Mouse (Mus musculus) heart, postnatal 4 days (tissue): ENCODE measurements around the gene Idh3g. TPM values are rescaled to one million over a fixed set of nuclear protein-coding genes. Genes with fewer than 3 reads are reported as not detected.

ENCODE experiments used
- DNase-seq: peaks from one replicate; pipeline ENCODE4 v3.0.0; 2021
- total RNA-seq, 2 experiments: library from RNA; stranded (reverse); gene quantifications; 2 replicates each; pipeline ENCODE4 v1.2.3; 2021

Gene Idh3g
- 100 to 1,000 TPM; 401 to 448 TPM for total RNA-seq

- peak; percentile 93 for DNase-seq
Measured at GRCm38 (mm10) chrX:73786364-73787224, at the start of gene Idh3g, which contains the start of gene Ssr4. Idh3g (minus strand) TSS chrX:73786897. Ssr4 (plus strand) TSS chrX:73787028.

DNA sequence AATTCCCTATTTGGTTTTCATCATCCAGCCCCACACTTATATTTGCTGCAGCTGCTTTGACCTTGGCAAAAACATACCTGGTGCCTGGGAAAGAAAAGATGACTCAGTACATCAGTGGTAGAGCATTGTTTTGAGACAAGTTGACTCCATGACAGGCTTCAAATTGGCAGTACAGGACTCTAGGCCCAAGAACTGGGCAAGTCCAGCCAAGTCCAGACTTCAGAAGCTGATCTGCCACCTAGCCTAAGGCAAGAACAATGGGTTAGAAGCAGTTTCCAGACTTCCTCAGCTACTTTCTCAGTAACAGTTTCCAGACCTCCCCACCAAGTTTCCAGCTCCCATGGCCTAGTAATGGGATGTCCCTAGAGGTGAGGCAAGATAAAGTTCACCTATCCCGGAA is 49.0 kb upstream of the Idh3g start:
- DNase-seq, result no peak

DNA sequence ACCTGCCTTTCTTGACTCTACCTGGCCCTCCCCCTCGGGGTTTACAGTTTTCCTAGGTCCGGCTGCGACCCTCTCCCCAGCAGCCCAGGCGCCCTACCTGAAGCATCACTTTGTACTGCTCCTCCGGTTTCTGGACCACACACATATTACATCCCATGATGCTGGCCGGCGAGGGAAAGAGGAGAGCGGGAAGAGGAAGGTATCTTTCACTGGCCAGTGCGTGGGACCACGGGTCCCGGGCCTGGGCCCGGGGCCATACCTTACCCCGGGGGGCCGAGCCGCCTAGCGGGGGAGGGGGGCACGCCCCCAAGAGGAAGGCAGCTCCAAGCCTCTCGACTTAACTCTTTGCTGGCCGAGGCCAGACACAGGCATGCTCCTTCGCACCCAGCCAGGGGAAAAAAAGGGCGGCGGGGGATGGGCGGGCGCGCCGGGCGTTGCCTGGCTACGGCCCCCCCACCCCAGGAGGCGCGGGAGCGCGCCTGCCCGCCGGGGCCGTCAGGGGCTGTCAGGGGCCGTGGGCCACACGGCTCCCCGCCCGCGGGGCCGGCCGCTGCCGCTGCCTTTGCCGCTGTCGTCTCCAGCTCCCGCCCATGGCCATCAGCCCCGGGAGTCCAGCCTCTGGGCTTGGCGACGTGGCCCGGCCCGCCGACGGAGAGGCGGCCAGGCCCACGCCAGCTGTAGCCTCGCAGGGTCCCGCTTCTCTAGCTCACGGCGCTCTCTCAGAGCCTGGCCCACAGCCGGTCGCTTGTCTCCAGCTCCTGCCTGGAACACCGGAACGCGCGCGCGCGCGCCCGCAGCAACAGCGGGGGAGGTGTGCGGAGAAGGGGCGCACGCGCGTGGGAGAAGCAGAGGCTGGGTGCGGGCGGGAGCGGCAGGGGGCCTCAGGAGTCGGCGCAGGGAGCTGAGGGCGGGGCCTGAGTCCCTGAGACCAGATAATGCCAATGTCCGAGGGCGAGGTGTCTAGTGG is 37.8 kb upstream of the Idh3g start, which contains the start of gene Pdzd4:
Gene Pdzd4 (minus strand): TSS at position 785 of the 967 bp plus-strand sequence.
- DNase-seq, result peak; percentile 50

- DNase-seq, result no peak
Measured at GRCm38 (mm10) chrX:73823747-73824146, 37.0 kb upstream of the Idh3g start.

GRCm38 (mm10) chrX:73816596-73817314 is 30.1 kb upstream of the Idh3g start:
- no peak for DNase-seq

DNA sequence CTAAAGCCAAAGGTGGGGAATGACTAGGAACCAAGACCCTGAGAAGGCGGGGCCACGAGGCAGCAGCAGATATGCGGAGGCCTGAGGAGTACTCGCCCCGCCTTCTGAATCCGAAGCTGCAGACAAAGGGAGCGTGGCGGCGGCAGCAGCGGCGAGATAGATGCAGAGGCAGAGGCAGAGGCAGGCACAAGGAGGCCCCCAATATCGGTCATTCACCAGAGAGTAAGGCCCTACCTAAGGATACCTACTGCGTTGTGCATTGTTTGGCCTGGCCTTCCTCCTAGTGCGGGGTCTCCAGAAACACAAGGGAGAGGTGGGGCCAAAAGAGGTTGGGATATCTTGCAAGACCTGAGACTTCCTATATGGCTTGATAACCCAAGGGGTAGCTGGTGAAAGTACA is 28.4 kb upstream of the Idh3g start:
- no peak for DNase-seq

- no peak for DNase-seq
Measured at GRCm38 (mm10) chrX:73805814-73806213, 19.1 kb upstream of the Idh3g start.

DNA sequence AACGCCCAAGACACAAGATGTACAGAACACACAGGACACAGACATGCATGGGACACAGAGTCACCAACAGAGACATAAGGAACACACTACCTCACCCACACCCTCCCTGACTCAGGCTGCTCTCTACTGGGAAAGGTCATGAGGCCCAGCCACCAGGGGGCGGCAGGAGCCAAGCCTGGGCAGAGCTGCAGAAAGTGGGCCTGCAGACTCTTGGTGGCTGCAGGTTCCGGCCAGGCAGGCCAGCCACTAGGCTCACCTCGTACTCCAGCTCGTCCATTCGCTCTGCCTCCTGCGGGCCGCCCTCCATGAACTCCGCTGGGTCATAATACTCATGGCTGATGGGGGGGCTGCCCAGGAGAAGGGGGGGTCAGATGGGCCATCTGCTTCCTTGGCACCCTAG is 11.8 kb upstream of the Idh3g start:
- peak; percentile 83 for DNase-seq

- no peak for DNase-seq
Measured at GRCm38 (mm10) chrX:73797511-73797910, 10.8 kb upstream of the Idh3g start.

GRCm38 (mm10) chrX:73793505-73793904 is 6.8 kb upstream of the Idh3g start:
- peak; percentile 2 for DNase-seq

- DNase-seq, result no peak
Measured at GRCm38 (mm10) chrX:73793039-73793438, 6.3 kb upstream of the Idh3g start.

GRCm38 (mm10) chrX:73788501-73788900 is 1.8 kb upstream of the Idh3g start:
- DNase-seq, result peak; percentile 3

DNA sequence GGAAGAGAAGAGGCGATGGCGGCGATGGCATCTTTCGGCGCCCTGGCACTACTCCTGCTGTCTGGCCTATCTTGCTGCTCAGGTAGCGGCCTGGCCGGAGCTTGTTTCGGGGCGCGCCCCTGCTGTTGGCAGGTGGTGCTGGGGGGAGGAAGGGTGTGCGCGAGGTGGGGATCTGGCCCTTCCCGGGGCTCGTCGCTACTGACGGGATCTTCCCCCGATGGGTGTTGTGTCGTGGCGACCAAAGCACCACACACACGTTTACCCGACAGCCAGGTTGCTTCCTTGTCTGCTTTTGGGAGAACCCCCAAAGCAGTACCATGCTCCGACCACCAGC is 495 bp upstream of the Idh3g start:
- no peak for DNase-seq

- no peak for DNase-seq
Measured at GRCm38 (mm10) chrX:73785666-73786065, 1.0 kb downstream of the Idh3g start.

GRCm38 (mm10) chrX:73782227-73782626 is 4.5 kb downstream of the Idh3g start:
- DNase-seq, result no peak

GRCm38 (mm10) chrX:73774802-73775483 is 11.8 kb downstream of the Idh3g start:
- peak; percentile 62 for DNase-seq

DNA sequence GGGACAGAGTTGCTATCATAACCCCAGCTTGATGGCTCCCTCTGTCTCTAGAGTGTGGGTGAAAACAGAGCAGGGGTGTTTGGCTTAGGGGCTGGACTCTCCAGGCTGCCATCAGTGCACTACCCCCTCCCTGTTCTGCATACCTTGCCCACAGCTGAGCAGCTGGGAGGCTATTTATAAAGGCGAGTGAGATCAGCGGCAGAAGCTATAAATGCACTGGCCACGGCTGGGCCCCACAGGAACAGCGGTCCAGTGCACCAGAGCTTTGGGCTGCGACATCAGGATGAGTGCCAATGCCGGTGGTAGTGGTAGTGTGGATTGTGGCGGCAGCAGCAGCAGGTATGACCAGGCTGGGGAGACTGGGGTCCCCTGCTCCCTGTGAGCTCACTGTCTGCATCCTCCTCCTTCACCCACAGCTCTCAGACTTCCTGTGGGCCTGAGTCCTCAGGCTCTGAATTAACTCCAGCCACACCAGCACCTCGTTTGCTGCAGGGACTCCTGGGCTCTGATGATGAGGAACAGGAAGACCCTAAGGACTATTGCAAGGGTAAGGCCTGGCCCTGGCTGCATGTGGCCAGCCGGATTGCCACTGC is 12.4 kb downstream of the Idh3g start, which contains the start of gene Srpk3:
Gene Srpk3 (plus strand): TSS at position 238 of the 593 bp plus-strand sequence.
- peak; percentile 63 for DNase-seq

DNA sequence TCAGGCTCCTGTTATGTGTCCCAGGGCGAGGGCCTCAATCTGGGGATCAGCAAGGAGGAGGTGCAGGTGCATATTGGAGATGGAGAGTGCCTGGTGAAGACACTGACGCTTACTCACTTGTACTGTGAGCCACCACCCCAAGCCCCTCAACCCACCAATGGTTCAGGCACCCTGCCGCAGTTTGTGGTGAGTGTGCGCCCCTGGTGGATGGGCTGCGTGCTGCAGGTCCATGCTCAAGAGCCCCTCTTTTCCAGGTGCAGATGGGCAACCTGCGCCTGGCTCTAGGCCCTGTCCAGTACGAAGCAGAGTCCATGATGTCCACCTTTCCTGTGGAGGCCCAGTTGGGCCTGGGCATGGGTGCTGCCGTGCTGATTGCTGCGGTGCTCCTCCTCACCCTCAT is 19.4 kb downstream of the Idh3g start:
- DNase-seq, result peak; percentile 42

DNA sequence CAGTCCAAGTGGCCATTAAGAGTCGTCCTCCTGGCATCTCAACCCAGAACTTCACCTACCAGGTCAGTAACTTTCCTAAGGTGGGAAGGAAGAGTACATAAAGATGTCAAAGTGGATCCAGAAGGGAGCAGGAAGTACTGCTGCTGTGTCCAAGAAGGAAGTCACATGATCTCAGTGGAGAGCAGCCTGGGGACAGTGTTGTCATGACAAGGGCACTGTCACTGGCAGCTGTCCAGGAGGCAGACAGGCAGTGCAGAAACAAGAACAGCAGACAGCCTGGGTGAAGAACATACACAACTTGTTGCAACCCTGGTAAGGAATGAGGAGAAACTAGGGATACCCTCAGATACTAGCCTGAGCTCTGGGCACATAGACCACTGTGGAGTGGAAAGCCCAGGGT is 21.4 kb downstream of the Idh3g start:
- peak; percentile 73 for DNase-seq

GRCm38 (mm10) chrX:73758611-73759290 is 27.9 kb downstream of the Idh3g start:
- peak; percentile 31 for DNase-seq
